Mouse (Mus musculus): ENCODE measurements at regions not wholly inside any gene's neighbourhood (a gene's known extent, or its start where the extent isn't known, plus 50 kb on each side); places are given as distances from the start of the nearest gene placed in this dataset.
A peak's percentile ranks its signal among the peaks of the same experiment; 100 is the strongest.

DNA sequence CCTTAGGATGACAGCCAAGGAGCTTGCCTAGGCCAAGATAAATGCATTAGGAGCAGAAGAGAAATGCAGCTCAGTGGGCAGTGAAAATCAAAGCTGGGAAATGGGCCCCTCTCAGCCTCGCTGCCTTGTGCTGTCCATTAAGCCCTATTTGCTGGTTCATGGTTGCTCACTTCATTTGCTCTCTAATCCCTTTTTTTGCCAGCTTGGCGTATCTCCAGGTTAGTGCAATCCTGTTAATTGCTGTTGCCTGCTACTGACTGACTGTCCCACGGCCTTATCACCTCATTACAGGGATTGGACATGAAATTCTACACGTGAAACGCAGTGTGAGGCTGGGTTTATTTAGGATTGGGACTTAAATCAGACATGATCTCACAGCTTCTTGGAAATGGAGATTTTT lies 613.5 kb upstream of the Adgrl2 start:
- no peak for DNase-seq
- H3K4me1 ChIP-seq (ENCODE audit: control insufficient read depth, insufficient read depth, low read length) = no peaks in the 10 kb centered on the region
- no peak overlapping the region for H3K4me3 ChIP-seq (replicated peaks; ENCODE audit: insufficient read depth, low read depth, low read length)
- no peaks in the 10 kb centered on the region for H3K27me3 ChIP-seq (ENCODE audit: control insufficient read depth, insufficient read depth, low read length)
- TF ChIP-seq POLR2A (IDR thresholded peaks at IDR 0.05; ENCODE audit: borderline replicate concordance, insufficient read depth, low read length) (no peak), CTCF (IDR thresholded peaks at IDR 0.05; ENCODE audit: borderline replicate concordance, insufficient read depth, low read depth, low read length) (no peak)
- no peak overlapping the region for H3K27ac ChIP-seq (ENCODE audit: insufficient read depth, low read length)
- WGBS = 38% methylated on average over 5 of the region's 5 CpGs

- 50% methylated on average over 5 of the region's 5 CpGs for WGBS
- no peak overlapping the region for H3K27ac ChIP-seq (ENCODE audit: insufficient read depth, low read length)
- TF ChIP-seq CTCF (IDR thresholded peaks at IDR 0.05; ENCODE audit: borderline replicate concordance, insufficient read depth, low read depth, low read length) = no peak
- TF ChIP-seq POLR2A (IDR thresholded peaks at IDR 0.05; ENCODE audit: borderline replicate concordance, insufficient read depth, low read length) = no peak
- H3K27me3 ChIP-seq (ENCODE audit: control insufficient read depth, insufficient read depth, low read length) = no peaks in the 10 kb centered on the region
- H3K4me1 ChIP-seq (ENCODE audit: control insufficient read depth, insufficient read depth, low read length) = no peaks in the 10 kb centered on the region
- DNase-seq = no peak
- no peak overlapping the region for H3K4me3 ChIP-seq (replicated peaks; ENCODE audit: insufficient read depth, low read depth, low read length)
Observed at GRCm38 (mm10) chr3:149601276-149601675, 610.9 kb upstream of the Adgrl2 start.

GRCm38 (mm10) chr3:149594470-149594869 lies 604.1 kb upstream of the Adgrl2 start:
- Histone ChIP-seq H3K27ac (ENCODE audit: insufficient read depth, low read length) (no peak overlapping the region), H3K27me3 (ENCODE audit: control insufficient read depth, insufficient read depth, low read length) (no peaks in the 10 kb centered on the region), H3K4me1 (ENCODE audit: control insufficient read depth, insufficient read depth, low read length) (no peaks in the 10 kb centered on the region), H3K4me3 (replicated peaks; ENCODE audit: insufficient read depth, low read depth, low read length) (no peak overlapping the region)
- WGBS = 72% methylated on average over 4 of the region's 4 CpGs
- TF ChIP-seq CTCF (IDR thresholded peaks at IDR 0.05; ENCODE audit: borderline replicate concordance, insufficient read depth, low read depth, low read length) (no peak), POLR2A (IDR thresholded peaks at IDR 0.05; ENCODE audit: borderline replicate concordance, insufficient read depth, low read length) (no peak)
- no peak for DNase-seq

- no peaks in the 10 kb centered on the region for H3K27me3 ChIP-seq (ENCODE audit: control insufficient read depth, insufficient read depth, low read length)
- 73% methylated on average over 2 of the region's 2 CpGs for WGBS
- H3K4me3 ChIP-seq (replicated peaks; ENCODE audit: insufficient read depth, low read depth, low read length) = no peak overlapping the region
- no peak for TF ChIP-seq CTCF (IDR thresholded peaks at IDR 0.05; ENCODE audit: borderline replicate concordance, insufficient read depth, low read depth, low read length)
- TF ChIP-seq POLR2A (IDR thresholded peaks at IDR 0.05; ENCODE audit: borderline replicate concordance, insufficient read depth, low read length) = no peak
- H3K4me1 ChIP-seq (ENCODE audit: control insufficient read depth, insufficient read depth, low read length) = no peaks in the 10 kb centered on the region
- DNase-seq = no peak
- H3K27ac ChIP-seq (ENCODE audit: insufficient read depth, low read length) = no peak overlapping the region
Observed at GRCm38 (mm10) chr3:149585769-149586168, 595.4 kb upstream of the Adgrl2 start.

DNA sequence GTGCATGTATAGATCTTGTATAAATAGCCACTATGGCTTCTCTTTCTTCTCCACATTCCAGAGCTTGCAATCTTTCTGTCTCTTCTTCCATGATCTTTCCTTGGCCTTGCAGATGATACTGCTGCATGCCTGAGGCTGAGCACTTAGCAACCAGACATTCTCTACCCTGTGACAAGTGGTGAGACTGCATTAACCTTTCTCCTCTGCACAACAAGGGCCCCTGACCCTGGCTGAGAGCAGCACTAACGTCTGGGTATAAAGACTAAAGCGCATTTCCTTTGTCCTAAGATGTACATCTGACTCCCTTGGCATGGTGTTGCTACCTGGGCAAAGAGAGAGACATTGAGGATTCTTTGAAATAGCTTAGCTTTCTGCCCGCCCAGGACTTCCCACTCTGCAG lies 590.8 kb upstream of the Adgrl2 start:
- TF ChIP-seq CTCF (IDR thresholded peaks at IDR 0.05; ENCODE audit: borderline replicate concordance, insufficient read depth, low read depth, low read length) (no peak), POLR2A (IDR thresholded peaks at IDR 0.05; ENCODE audit: borderline replicate concordance, insufficient read depth, low read length) (no peak)
- H3K4me3 ChIP-seq (replicated peaks; ENCODE audit: insufficient read depth, low read depth, low read length) = no peak overlapping the region
- 49% methylated on average over 3 of the region's 3 CpGs for WGBS
- no peak for DNase-seq
- no peak overlapping the region for H3K27ac ChIP-seq (ENCODE audit: insufficient read depth, low read length)
- no peaks in the 10 kb centered on the region for H3K27me3 ChIP-seq (ENCODE audit: control insufficient read depth, insufficient read depth, low read length)
- no peaks in the 10 kb centered on the region for H3K4me1 ChIP-seq (ENCODE audit: control insufficient read depth, insufficient read depth, low read length)

DNA sequence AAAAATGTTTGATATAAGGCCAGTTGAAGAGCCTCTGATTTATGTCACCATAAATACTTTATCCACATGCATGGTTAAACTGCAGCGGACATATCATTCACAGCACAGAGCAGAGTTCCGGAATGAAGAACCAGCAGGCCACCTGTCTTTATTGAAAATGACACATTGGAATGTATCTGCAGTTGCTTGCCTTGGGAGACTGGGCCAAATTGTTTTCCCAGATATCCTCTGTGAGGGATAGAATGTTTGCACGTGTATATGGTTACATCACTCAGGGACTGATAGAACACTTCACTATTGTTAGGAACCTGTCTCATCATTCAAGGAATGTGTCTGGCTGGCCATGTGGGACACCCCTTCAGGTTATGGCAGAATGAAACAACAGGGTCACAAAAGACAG lies 585.3 kb upstream of the Adgrl2 start:
- Histone ChIP-seq H3K27me3 (ENCODE audit: control insufficient read depth, insufficient read depth, low read length) (no peaks in the 10 kb centered on the region), H3K27ac (ENCODE audit: insufficient read depth, low read length) (no peak overlapping the region), H3K4me1 (ENCODE audit: control insufficient read depth, insufficient read depth, low read length) (no peaks in the 10 kb centered on the region), H3K4me3 (replicated peaks; ENCODE audit: insufficient read depth, low read depth, low read length) (no peak overlapping the region)
- TF ChIP-seq POLR2A (IDR thresholded peaks at IDR 0.05; ENCODE audit: borderline replicate concordance, insufficient read depth, low read length) = no peak
- no peak for TF ChIP-seq CTCF (IDR thresholded peaks at IDR 0.05; ENCODE audit: borderline replicate concordance, insufficient read depth, low read depth, low read length)
- DNase-seq = no peak
- 69% methylated on average over 3 of the region's 3 CpGs for WGBS

GRCm38 (mm10) chr3:149566853-149567252 lies 576.5 kb upstream of the Adgrl2 start:
- no peak overlapping the region for H3K4me3 ChIP-seq (replicated peaks; ENCODE audit: insufficient read depth, low read depth, low read length)
- no peak for TF ChIP-seq POLR2A (IDR thresholded peaks at IDR 0.05; ENCODE audit: borderline replicate concordance, insufficient read depth, low read length)
- TF ChIP-seq CTCF (IDR thresholded peaks at IDR 0.05; ENCODE audit: borderline replicate concordance, insufficient read depth, low read depth, low read length) = no peak
- H3K4me1 ChIP-seq (ENCODE audit: control insufficient read depth, insufficient read depth, low read length) = no peaks in the 10 kb centered on the region
- H3K27ac ChIP-seq (ENCODE audit: insufficient read depth, low read length) = no peak overlapping the region
- WGBS = 95% methylated on average over 6 of the region's 6 CpGs
- H3K27me3 ChIP-seq (ENCODE audit: control insufficient read depth, insufficient read depth, low read length) = no peaks in the 10 kb centered on the region
- DNase-seq = no peak

DNA sequence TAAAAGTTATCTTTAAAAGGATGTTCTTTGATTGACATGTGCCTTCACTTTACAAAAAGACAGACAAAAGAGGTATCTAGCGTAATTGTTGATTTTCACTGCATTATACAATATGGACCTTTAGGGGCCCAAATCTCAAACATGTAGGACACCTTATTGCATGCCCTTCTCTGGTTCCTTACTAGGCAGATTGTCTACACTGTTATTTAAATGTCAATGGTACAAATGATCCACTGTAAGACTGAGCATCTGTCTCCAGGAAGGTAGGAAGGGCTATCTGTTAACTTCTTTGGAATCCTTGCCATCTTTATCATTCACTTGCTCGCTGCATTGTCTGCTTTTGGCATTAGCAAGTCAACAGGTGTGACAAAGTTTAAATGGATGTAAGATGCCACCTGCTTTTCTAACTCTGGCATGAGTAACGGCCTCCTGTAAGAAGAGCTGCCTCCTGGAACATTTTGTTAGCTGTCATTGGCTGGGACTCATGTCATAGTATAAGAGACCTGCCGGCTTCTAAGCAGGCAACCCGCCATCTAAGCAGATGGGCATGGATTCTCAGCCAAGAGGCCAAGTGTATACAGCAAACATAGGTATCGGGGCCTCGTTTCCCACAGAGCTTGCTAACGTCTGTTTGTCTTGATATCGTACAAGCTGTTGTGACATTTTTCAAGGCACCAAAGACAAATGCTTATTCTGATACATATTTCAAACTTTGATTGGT lies 560.0 kb upstream of the Adgrl2 start:
- no peak for TF ChIP-seq CTCF (IDR thresholded peaks at IDR 0.05; ENCODE audit: borderline replicate concordance, insufficient read depth, low read depth, low read length)
- TF ChIP-seq POLR2A (IDR thresholded peaks at IDR 0.05; ENCODE audit: borderline replicate concordance, insufficient read depth, low read length) = no peak
- 19% methylated on average over 9 of the region's 9 CpGs for WGBS

More for the DNA sequence above, 560.0 kb upstream of the Adgrl2 start:
- Histone ChIP-seq H3K27me3 (ENCODE audit: control insufficient read depth, insufficient read depth, low read length) (no peaks in the 10 kb centered on the region), H3K27ac (ENCODE audit: insufficient read depth, low read length) (no peak overlapping the region), H3K4me1 (ENCODE audit: control insufficient read depth, insufficient read depth, low read length) (peaks cover 5% of the 10 kb centered on the region; the same call in 1 of the 2 replicates), H3K4me3 (replicated peaks; ENCODE audit: insufficient read depth, low read depth, low read length) (no peak overlapping the region)
- DNase-seq = peak; percentile 92 to 97
